ENCODE assay signal across 7 mouse cellular contexts in the genomic region with DNA sequence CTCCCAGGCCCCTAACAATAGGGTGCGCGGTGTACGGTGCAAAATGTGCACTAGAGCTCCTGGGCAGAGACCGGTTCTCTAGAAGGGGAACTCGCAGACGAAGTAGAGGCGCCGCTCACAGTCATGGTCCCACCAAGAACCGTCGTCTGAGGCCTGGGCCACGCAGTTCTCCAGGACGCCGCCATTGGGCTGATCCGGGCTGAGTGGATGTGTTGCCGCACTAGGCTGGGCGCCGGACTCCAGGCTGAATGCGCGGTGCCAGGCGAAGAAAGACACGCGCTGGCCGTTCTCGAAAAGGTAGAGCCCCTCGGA. TPM values are rescaled to one million over a fixed set of nuclear protein-coding genes. Genes with fewer than 3 reads are reported as not detected.
A peak's percentile ranks its signal among the peaks of the same experiment; 100 is the strongest.
DNase-seq lines count a peak whose midpoint lies in the region; ATAC-seq and TF ChIP-seq lines count a peak whose summit lies in the region.

No protein-coding gene starts in this region.

- H3K4me1 ChIP-seq in lung, embryonic 15.5 days, result peaks cover 7% of the 10 kb centered on the region
- no peaks in the 10 kb centered on the region for H3K4me1 ChIP-seq in embryonic fibroblast, embryonic 13.5 days (ENCODE audit: control insufficient read depth, insufficient read depth, low read length)
- peaks cover 38% of the 10 kb centered on the region for H3K4me1 ChIP-seq in limb, embryonic 14.5 days (ENCODE audit: control insufficient read depth, insufficient read depth, low read length)
- H3K4me1 ChIP-seq in stomach, embryonic 14.5 days (ENCODE audit: control insufficient read depth, insufficient read depth, low read length), result peaks cover 16% of the 10 kb centered on the region; the same call in 1 of the 2 replicates

- H3K4me2 ChIP-seq in lung, embryonic 15.5 days, result peak overlapping the region; percentile 59
- H3K4me2 ChIP-seq in limb, embryonic 14.5 days (replicated peaks; ENCODE audit: low read depth, low read length, severe bottlenecking), result peak overlapping the region; percentile 77
- H3K4me2 ChIP-seq in stomach, embryonic 14.5 days (replicated peaks; ENCODE audit: low read depth, low read length), result peak overlapping the region; percentile 70

- no peaks in the 10 kb centered on the region for H3K9me3 ChIP-seq in lung, embryonic 15.5 days
- no peaks in the 10 kb centered on the region for H3K9me3 ChIP-seq in limb, embryonic 14.5 days (ENCODE audit: control insufficient read depth, low read length)
- H3K9me3 ChIP-seq in stomach, embryonic 14.5 days (ENCODE audit: control insufficient read depth, low read depth, low read length), result no peaks in the 10 kb centered on the region

- H3K27me3 ChIP-seq in lung, embryonic 15.5 days, result peaks cover 21% of the 10 kb centered on the region; the same call in 1 of the 2 replicates
- no peaks in the 10 kb centered on the region for H3K27me3 ChIP-seq in limb, embryonic 14.5 days (ENCODE audit: control insufficient read depth, insufficient read depth, low read length)
- no peaks in the 10 kb centered on the region for H3K27me3 ChIP-seq in stomach, embryonic 14.5 days (ENCODE audit: control insufficient read depth, insufficient read depth, low read length)

- no peaks in the 10 kb centered on the region for H3K36me3 ChIP-seq in lung, embryonic 15.5 days
- H3K36me3 ChIP-seq in limb, embryonic 14.5 days (ENCODE audit: control insufficient read depth, insufficient read depth, low read length), result no peaks in the 10 kb centered on the region
- no peaks in the 10 kb centered on the region for H3K36me3 ChIP-seq in stomach, embryonic 14.5 days (ENCODE audit: control insufficient read depth, insufficient read depth, low read length)

- peak; percentile 11 for ATAC-seq in lung, embryonic 15.5 days (ENCODE audit: borderline replicate concordance, extremely low read depth, low FRiP score, low TSS enrichment)
- peak; percentile 18 for ATAC-seq in limb, embryonic 14.5 days (ENCODE audit: low FRiP score, low read depth)
- peak; percentile 8; the same call in 1 of the 2 replicates for ATAC-seq in stomach, embryonic 14.5 days (ENCODE audit: insufficient number of reproducible peaks, insufficient read depth, low FRiP score, low read depth)

- H3K4me3 ChIP-seq in lung, embryonic 15.5 days, result peak overlapping the region; percentile 75
- H3K4me3 ChIP-seq in embryonic fibroblast, embryonic 13.5 days (ENCODE audit: insufficient read depth, low read length), result peak overlapping the region; percentile 66
- peak overlapping the region; percentile 78 for H3K4me3 ChIP-seq in limb, embryonic 14.5 days (replicated peaks; ENCODE audit: low read length)
- peak overlapping the region; percentile 69 for H3K4me3 ChIP-seq in stomach, embryonic 14.5 days (ENCODE audit: low read depth, low read length)

- H3K27ac ChIP-seq in lung, embryonic 15.5 days, result peak overlapping the region; percentile 94
- H3K27ac ChIP-seq in embryonic fibroblast, embryonic 13.5 days (ENCODE audit: insufficient read depth, low read length), result peak overlapping the region; percentile 14; the same call in 1 of the 2 replicates
- H3K27ac ChIP-seq in limb, embryonic 14.5 days (replicated peaks; ENCODE audit: low read depth, low read length), result peak overlapping the region; percentile 91
- H3K27ac ChIP-seq in stomach, embryonic 14.5 days (ENCODE audit: low read length), result peak overlapping the region; percentile 91

- no peak for TF ChIP-seq POLR2A in embryonic fibroblast, embryonic 13.5 days (IDR thresholded peaks at IDR 0.05; ENCODE audit: low read depth, low read length)
- TF ChIP-seq POLR2A in limb, embryonic 14.5 days (IDR thresholded peaks at IDR 0.05; ENCODE audit: borderline replicate concordance, extremely low read depth, insufficient read depth, insufficient read length), result no peak

- DNase-seq in lung, postnatal 14 days, result no peak
- peak; percentile 11 for DNase-seq in limb, embryonic 14.5 days (ENCODE audit: low spot score)
- no peak for DNase-seq in urinary bladder, postnatal 25 days (ENCODE audit: low spot score)
- DNase-seq in cerebellum, postnatal 25 days, result no peak

- H3K9ac ChIP-seq in lung, embryonic 15.5 days, result peak overlapping the region; percentile 94
- H3K9ac ChIP-seq in limb, embryonic 14.5 days (ENCODE audit: low read depth, low read length, severe bottlenecking), result peak overlapping the region; percentile 95
- H3K9ac ChIP-seq in stomach, embryonic 14.5 days (replicated peaks; ENCODE audit: low read depth, low read length), result peak overlapping the region; percentile 87

- no peak for TF ChIP-seq CTCF in embryonic fibroblast, embryonic 13.5 days (IDR thresholded peaks at IDR 0.05; ENCODE audit: borderline replicate concordance, insufficient read depth, low read length)

- WGBS in lung, embryonic 15.5 days, result 3% methylated on average over 25 of the region's 25 CpGs
- WGBS in limb, embryonic 14.5 days, result under 1% methylated on average over 25 of the region's 25 CpGs
- WGBS in stomach, embryonic 14.5 days, result under 1% methylated on average over 25 of the region's 25 CpGs

RNA-seq across cellular contexts. Expression of a gene that starts 2.3 kb away (rescaled TPM):
- 2.5 and 2.6 TPM in 2 replicates for polyA plus RNA-seq in lung, embryonic 15.5 days (2015; fragmentation: Nextera tagmentation; extraction: Ambion mirVana)
- 2.6 and 13.4 TPM in 2 replicates for polyA plus RNA-seq in embryonic fibroblast, embryonic 13.5 days (2011; ENCODE audit: insufficient read length, low read depth, missing spikeins)
- 21.2 and 22.8 TPM in 2 replicates for polyA plus RNA-seq in limb, embryonic 14.5 days (2012; rRNA removed)
- polyA plus RNA-seq in limb, embryonic 14.5 days (2014; fragmentation: Nextera tagmentation; extraction: Ambion mirVana), result 12.4 and 15.5 TPM in 2 replicates
- polyA plus RNA-seq in stomach, embryonic 14.5 days (2014; fragmentation: Nextera tagmentation; extraction: Ambion mirVana), result 4.2 and 4.9 TPM in 2 replicates

RNA-seq across cellular contexts. Expression of a gene that starts 5.6 kb away (rescaled TPM):
- polyA plus RNA-seq in lung, embryonic 15.5 days (2015; fragmentation: Nextera tagmentation; extraction: Ambion mirVana), result 0.96 and 1.1 TPM in 2 replicates
- 1.1 and 2.6 TPM in 2 replicates for polyA plus RNA-seq in embryonic fibroblast, embryonic 13.5 days (2011; ENCODE audit: insufficient read length, low read depth, missing spikeins)
- 13.6 and 18.2 TPM in 2 replicates for polyA plus RNA-seq in limb, embryonic 14.5 days (2012; rRNA removed)
- 4.0 and 4.3 TPM in 2 replicates for polyA plus RNA-seq in limb, embryonic 14.5 days (2014; fragmentation: Nextera tagmentation; extraction: Ambion mirVana)
- 4.2 and 4.5 TPM in 2 replicates for polyA plus RNA-seq in stomach, embryonic 14.5 days (2014; fragmentation: Nextera tagmentation; extraction: Ambion mirVana)

RNA-seq across cellular contexts. Expression of a gene that starts 43.2 kb away (rescaled TPM):
- polyA plus RNA-seq in lung, embryonic 15.5 days (2015; fragmentation: Nextera tagmentation; extraction: Ambion mirVana), result not detected in 2 replicates
- not detected in 2 replicates for polyA plus RNA-seq in embryonic fibroblast, embryonic 13.5 days (2011; ENCODE audit: insufficient read length, low read depth, missing spikeins)
- not detected in 2 replicates for polyA plus RNA-seq in limb, embryonic 14.5 days (2012; rRNA removed)
- polyA plus RNA-seq in limb, embryonic 14.5 days (2014; fragmentation: Nextera tagmentation; extraction: Ambion mirVana), result not detected in 2 replicates
- not detected in 2 replicates for polyA plus RNA-seq in stomach, embryonic 14.5 days (2014; fragmentation: Nextera tagmentation; extraction: Ambion mirVana)

RNA-seq across cellular contexts. Expression of a gene that starts 47.2 kb away (rescaled TPM):
- not detected in 2 replicates for polyA plus RNA-seq in lung, embryonic 15.5 days (2015; fragmentation: Nextera tagmentation; extraction: Ambion mirVana)
- polyA plus RNA-seq in embryonic fibroblast, embryonic 13.5 days (2011; ENCODE audit: insufficient read length, low read depth, missing spikeins), result not detected in 2 replicates
- polyA plus RNA-seq in limb, embryonic 14.5 days (2012; rRNA removed), result 0.09 and 0.25 TPM in 2 replicates
- polyA plus RNA-seq in limb, embryonic 14.5 days (2014; fragmentation: Nextera tagmentation; extraction: Ambion mirVana), result 0.11 and 0.25 TPM in 2 replicates
- 0.15 TPM in 1 of 2 replicates, not detected in the other for polyA plus RNA-seq in stomach, embryonic 14.5 days (2014; fragmentation: Nextera tagmentation; extraction: Ambion mirVana)

RNA-seq across cellular contexts. Expression of a gene that starts 57.9 kb away (rescaled TPM):
- polyA plus RNA-seq in lung, embryonic 15.5 days (2015; fragmentation: Nextera tagmentation; extraction: Ambion mirVana), result 133 TPM in 2 replicates
- polyA plus RNA-seq in embryonic fibroblast, embryonic 13.5 days (2011; ENCODE audit: insufficient read length, low read depth, missing spikeins), result 71.4 and 78.0 TPM in 2 replicates
- 315 and 368 TPM in 2 replicates for polyA plus RNA-seq in limb, embryonic 14.5 days (2012; rRNA removed)
- polyA plus RNA-seq in limb, embryonic 14.5 days (2014; fragmentation: Nextera tagmentation; extraction: Ambion mirVana), result 163 and 170 TPM in 2 replicates
- polyA plus RNA-seq in stomach, embryonic 14.5 days (2014; fragmentation: Nextera tagmentation; extraction: Ambion mirVana), result 123 and 143 TPM in 2 replicates

Comparison
In these comparisons a context has a peak if more than half of its experiments do, and no peak if none do; other contexts are left out.
1. H3K27ac ChIP-seq: peak in every context shown above with its lines; median percentile 94 in lung, embryonic 15.5 days; 91 in limb, embryonic 14.5 days; 91 in stomach, embryonic 14.5 days; 14 in embryonic fibroblast, embryonic 13.5 days.